Mouse (Mus musculus) liver, embryonic 14 days (tissue): ENCODE results near the gene Irgm2. TPM values are rescaled to one million over a fixed set of nuclear protein-coding genes. Genes with fewer than 3 reads are reported as not detected.

Experiments used
- polyA plus RNA-seq: library from polyadenylated mRNA; depleted of rRNA; stranded (reverse); fragments of >200 nt; gene quantifications from 2 replicates; pipeline ENCODE4 v1.2.3, GENCODE M21; 2012; rRNA removed

Irgm2 gene
- polyA plus RNA-seq = 3.3 and 4.7 TPM in 2 replicates

DNA sequence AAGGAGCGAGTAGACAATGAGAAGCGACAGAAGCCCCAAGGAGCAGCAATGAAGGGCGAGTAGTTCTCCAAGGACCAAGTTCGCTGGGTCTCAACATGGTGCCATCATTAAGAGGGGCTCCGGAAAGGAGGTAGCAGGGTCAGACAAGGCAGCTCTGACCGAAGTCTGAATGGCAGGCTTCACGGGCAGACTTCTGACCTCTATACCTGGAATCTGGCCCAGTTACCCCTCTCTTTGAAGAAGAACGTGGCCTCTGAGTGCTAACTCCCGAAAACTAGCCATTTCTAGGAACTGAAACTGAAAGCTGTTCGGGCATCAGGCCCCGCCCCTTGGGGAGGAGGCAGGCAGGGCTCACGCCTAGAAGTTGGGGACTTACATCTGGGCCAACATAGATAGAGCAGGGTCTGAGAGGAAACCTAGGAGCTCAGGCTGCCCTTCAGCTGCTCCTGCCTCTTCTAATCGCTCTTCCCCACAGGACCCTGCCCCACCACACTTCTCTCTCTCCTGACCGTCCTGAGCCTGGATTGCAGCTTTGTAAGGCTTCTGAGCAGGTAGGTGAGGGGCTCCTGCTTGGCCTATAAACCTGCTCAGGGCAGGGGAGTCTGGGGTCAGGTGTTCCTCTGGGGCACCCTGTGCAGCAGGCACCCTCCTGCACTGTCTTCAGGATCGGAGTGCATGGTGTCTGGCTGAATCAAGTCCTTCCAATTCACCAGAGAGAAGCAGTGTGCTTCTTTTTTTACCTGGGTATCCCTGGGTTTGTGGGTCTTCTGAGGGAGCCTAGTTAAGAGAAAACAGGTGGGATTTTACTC, at the start of gene Irgm2, which contains the start of gene Igtp:
TSS of gene Irgm2 (plus strand) at position 390 of the 809 bp plus-strand sequence.
TSS of gene Igtp (plus strand) at position 328 of the 809 bp plus-strand sequence.

DNA sequence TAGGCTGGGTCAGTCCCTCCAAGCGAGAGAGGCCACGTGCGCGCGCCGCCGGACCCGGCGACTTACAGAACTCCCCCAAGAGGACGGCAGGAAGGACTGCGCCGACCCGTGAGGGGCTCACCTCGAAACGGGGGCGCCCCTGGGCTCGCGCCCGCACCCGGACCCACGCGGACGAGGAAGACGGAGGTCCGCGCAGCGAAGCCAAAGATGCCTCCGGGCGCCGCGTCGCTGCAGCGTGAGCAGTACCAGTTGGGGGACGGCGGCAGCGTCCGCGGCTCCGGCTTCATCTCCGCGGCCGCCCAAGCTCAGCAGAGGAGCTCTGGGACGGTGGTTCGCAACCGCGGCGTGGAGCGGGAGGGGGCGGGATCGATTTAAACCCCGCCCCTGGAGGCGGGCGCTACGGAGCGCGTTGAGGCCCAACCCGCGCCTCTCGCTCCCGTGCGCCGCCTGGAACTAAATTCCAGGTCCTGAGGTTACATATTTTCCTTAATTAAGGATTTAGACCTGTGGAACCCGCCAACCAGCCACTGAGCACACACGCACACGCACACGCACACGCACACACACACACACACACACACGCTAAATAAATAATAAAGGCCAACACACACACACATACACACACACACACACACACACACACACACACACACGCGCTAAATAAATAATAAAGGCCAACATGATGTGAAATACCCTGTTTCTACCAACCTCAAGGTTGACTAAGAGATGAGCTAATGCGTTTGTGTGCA, 31.1 kb upstream of the Irgm2 start, which contains the start of gene Gemin5:
TSS of gene Gemin5 (minus strand) at position 373 of the 749 bp plus-strand sequence.

DNA sequence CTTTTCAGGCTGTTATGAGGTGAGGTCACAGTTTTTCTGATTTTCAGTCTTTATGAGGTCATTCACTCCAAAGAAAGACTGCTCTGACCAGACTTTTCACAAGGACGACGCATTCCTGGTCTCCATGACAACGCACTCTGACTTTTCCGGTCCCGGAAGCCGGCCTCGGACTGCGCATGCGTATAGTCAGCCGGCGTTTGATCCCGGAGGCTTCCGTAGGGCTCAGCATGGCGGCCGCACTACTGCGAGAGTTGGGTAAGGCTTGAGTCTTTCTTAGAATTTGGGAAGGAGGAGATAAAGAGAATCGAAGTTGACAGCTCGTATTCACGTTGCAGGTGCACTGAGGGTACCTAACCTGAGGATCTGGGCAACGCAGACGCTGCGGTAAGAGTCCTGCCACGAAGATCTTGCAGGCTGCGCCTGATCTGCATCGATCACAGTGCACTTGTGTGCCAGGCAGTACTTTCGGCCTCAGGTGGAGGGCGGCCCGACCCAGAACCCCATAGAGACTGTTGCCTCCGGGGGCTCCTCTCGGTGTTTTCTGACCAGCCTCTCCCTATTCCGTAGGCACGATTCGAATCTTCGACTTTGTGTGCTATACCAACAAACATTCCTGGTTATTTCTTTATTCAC, 27.8 kb upstream of the Irgm2 start, which contains the start of gene Mrpl22:
TSS of gene Mrpl22 (plus strand) at position 203 of the 633 bp plus-strand sequence.

Other genes starting within 250 kb of the Irgm2 start
- gene Larp1, start 190.6 kb upstream of the Irgm2 start, polyA plus RNA-seq = 24.5 and 26.5 TPM in 2 replicates
- gene Gm12248, start 106.5 kb upstream of the Irgm2 start, polyA plus RNA-seq = not detected in 2 replicates
- gene Cnot8, start 95.5 kb upstream of the Irgm2 start, polyA plus RNA-seq = 24.6 and 27.2 TPM in 2 replicates
- gene Gemin5, start 31.1 kb upstream of the Irgm2 start, polyA plus RNA-seq = 5.3 and 6.5 TPM in 2 replicates
- 68.9 and 70.7 TPM in 2 replicates for gene Mrpl22, start 28.0 kb upstream of the Irgm2 start, polyA plus RNA-seq
- gene Igtp, start 62 bp upstream of the Irgm2 start, polyA plus RNA-seq = 5.5 and 8.0 TPM in 2 replicates
- gene 4930438A08Rik, start 75.2 kb downstream of the Irgm2 start, polyA plus RNA-seq = 0.44 and 0.82 TPM in 2 replicates
- 17.1 and 18.8 TPM in 2 replicates for gene Zfp692, start 107.5 kb downstream of the Irgm2 start, polyA plus RNA-seq
- gene Zfp672, start 130.7 kb downstream of the Irgm2 start, polyA plus RNA-seq = 19.2 and 22.1 TPM in 2 replicates
- gene Sh3bp5l, start 131.1 kb downstream of the Irgm2 start, polyA plus RNA-seq = 8.1 and 9.0 TPM in 2 replicates
- gene Lypd8, start 179.4 kb downstream of the Irgm2 start, polyA plus RNA-seq = 0.03 TPM in 1 of 2 replicates, not detected in the other
- not detected in 2 replicates for gene 1810065E05Rik, start 221.5 kb downstream of the Irgm2 start, polyA plus RNA-seq
- not detected in 2 replicates for gene Gm12253, start 232.9 kb downstream of the Irgm2 start, polyA plus RNA-seq